Mouse (Mus musculus): ENCODE data around the gene Cdc14b. TPM values are rescaled to one million over a fixed set of nuclear protein-coding genes. Genes with fewer than 3 reads are reported as not detected.
A peak's percentile ranks its signal among the peaks of the same experiment; 100 is the strongest.

Cdc14b gene
- polyA plus RNA-seq, 1 experiment from 2014 or later = 1.5 TPM

GRCm38 (mm10) chr13:64312024-64312915 lies 37.2 kb upstream of the Cdc14b start, which contains the start of gene Aaed1:
Aaed1 (minus strand) TSS chr13:64312710.
- Histone ChIP-seq H3K27me3 (ENCODE audit: control insufficient read depth, insufficient read depth, low read depth, low read length) (no peaks in the 10 kb centered on the region), H3K4me1 (ENCODE audit: control insufficient read depth, insufficient read depth, low read length) (peaks cover 8% of the 10 kb centered on the region), H3K4me3 (ENCODE audit: low read depth, low read length) (peak within 1 kb of the TSS; percentile 61), H3K27ac (ENCODE audit: low read length) (peak within 1 kb of the TSS; percentile 87), H3K9ac (ENCODE audit: low read depth, low read length) (peak within 1 kb of the TSS; percentile 77), H3K36me3 (ENCODE audit: control insufficient read depth, insufficient read depth, low read length) (no peaks in the 10 kb centered on the region), H3K4me2 (ENCODE audit: low read length) (peak within 1 kb of the TSS; percentile 70), H3K9me3 (replicated peaks; ENCODE audit: control insufficient read depth, low read length, poor library complexity, severe bottlenecking) (no peaks in the 10 kb centered on the region)
- WGBS = under 1% methylated on average over 73 of the region's 74 CpGs
- peak; percentile 95 for ATAC-seq

- H3K27me3 ChIP-seq (ENCODE audit: control insufficient read depth, insufficient read depth, low read depth, low read length) = no peaks in the 10 kb centered on the region
- no peak overlapping the region; the same call in 1 of the 2 replicates for H3K4me3 ChIP-seq (ENCODE audit: low read depth, low read length)
- peaks cover 8% of the 10 kb centered on the region for H3K4me1 ChIP-seq (ENCODE audit: control insufficient read depth, insufficient read depth, low read length)
- 90% methylated on average over 1 of the region's 1 CpGs for WGBS
- H3K36me3 ChIP-seq (ENCODE audit: control insufficient read depth, insufficient read depth, low read length) = no peaks in the 10 kb centered on the region
- H3K9me3 ChIP-seq (replicated peaks; ENCODE audit: control insufficient read depth, low read length, poor library complexity, severe bottlenecking) = no peaks in the 10 kb centered on the region
- no peak overlapping the region; the same call in 1 of the 2 replicates for H3K9ac ChIP-seq (ENCODE audit: low read depth, low read length)
- H3K4me2 ChIP-seq (ENCODE audit: low read length) = peak overlapping the region; percentile 70
- ATAC-seq = no peak
- no peak overlapping the region for H3K27ac ChIP-seq (ENCODE audit: low read length)
Observed at GRCm38 (mm10) chr13:64311266-64311665, 36.2 kb upstream of the Cdc14b start.

GRCm38 (mm10) chr13:64310585-64310984 lies 35.5 kb upstream of the Cdc14b start:
- Histone ChIP-seq H3K4me3 (ENCODE audit: low read depth, low read length) (no peak overlapping the region), H3K4me2 (ENCODE audit: low read length) (no peak overlapping the region), H3K27me3 (ENCODE audit: control insufficient read depth, insufficient read depth, low read depth, low read length) (no peaks in the 10 kb centered on the region), H3K36me3 (ENCODE audit: control insufficient read depth, insufficient read depth, low read length) (no peaks in the 10 kb centered on the region), H3K4me1 (ENCODE audit: control insufficient read depth, insufficient read depth, low read length) (peaks cover 7% of the 10 kb centered on the region), H3K9ac (ENCODE audit: low read depth, low read length) (no peak overlapping the region), H3K27ac (ENCODE audit: low read length) (no peak overlapping the region), H3K9me3 (replicated peaks; ENCODE audit: control insufficient read depth, low read length, poor library complexity, severe bottlenecking) (no peaks in the 10 kb centered on the region)
- no peak for ATAC-seq
- WGBS = 87% methylated on average over 6 of the region's 6 CpGs

DNA sequence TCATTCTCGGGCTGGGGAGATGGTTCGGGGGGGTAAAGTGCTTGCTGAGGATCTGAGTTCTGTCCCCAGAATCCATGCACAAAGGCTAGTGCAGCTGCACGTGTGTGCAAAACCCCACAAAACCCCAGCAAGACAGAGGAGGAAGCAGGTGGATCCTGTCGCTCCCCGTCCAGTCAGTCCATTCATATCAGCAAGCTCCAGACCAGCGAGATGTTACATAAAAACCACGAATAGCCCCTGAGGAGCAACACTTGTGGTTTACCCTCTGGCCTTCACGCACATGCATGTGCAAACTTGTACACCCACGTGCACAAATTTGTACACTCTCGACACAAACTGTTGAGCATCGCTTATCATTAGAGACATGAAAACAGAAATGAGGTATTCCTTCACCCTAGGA lies 34.8 kb upstream of the Cdc14b start:
- H3K4me2 ChIP-seq (ENCODE audit: low read length) = no peak overlapping the region
- H3K9ac ChIP-seq (ENCODE audit: low read depth, low read length) = no peak overlapping the region
- WGBS = 84% methylated on average over 11 of the region's 11 CpGs
- peaks cover 6% of the 10 kb centered on the region for H3K4me1 ChIP-seq (ENCODE audit: control insufficient read depth, insufficient read depth, low read length)
- H3K4me3 ChIP-seq (ENCODE audit: low read depth, low read length) = no peak overlapping the region
- no peaks in the 10 kb centered on the region for H3K9me3 ChIP-seq (replicated peaks; ENCODE audit: control insufficient read depth, low read length, poor library complexity, severe bottlenecking)
- no peaks in the 10 kb centered on the region for H3K36me3 ChIP-seq (ENCODE audit: control insufficient read depth, insufficient read depth, low read length)
- no peak overlapping the region for H3K27ac ChIP-seq (ENCODE audit: low read length)
- no peak for ATAC-seq
- H3K27me3 ChIP-seq (ENCODE audit: control insufficient read depth, insufficient read depth, low read depth, low read length) = no peaks in the 10 kb centered on the region

- Histone ChIP-seq H3K27me3 (ENCODE audit: control insufficient read depth, insufficient read depth, low read depth, low read length) (no peaks in the 10 kb centered on the region), H3K4me1 (ENCODE audit: control insufficient read depth, insufficient read depth, low read length) (peaks cover 6% of the 10 kb centered on the region), H3K9me3 (replicated peaks; ENCODE audit: control insufficient read depth, low read length, poor library complexity, severe bottlenecking) (no peaks in the 10 kb centered on the region), H3K4me2 (ENCODE audit: low read length) (no peak overlapping the region), H3K36me3 (ENCODE audit: control insufficient read depth, insufficient read depth, low read length) (no peaks in the 10 kb centered on the region), H3K4me3 (ENCODE audit: low read depth, low read length) (no peak overlapping the region), H3K9ac (ENCODE audit: low read depth, low read length) (no peak overlapping the region), H3K27ac (ENCODE audit: low read length) (no peak overlapping the region)
- no peak for ATAC-seq
- 66% methylated on average over 5 of the region's 5 CpGs for whole genome bisulfite sequencing
Observed at GRCm38 (mm10) chr13:64309036-64309435, 33.9 kb upstream of the Cdc14b start.

GRCm38 (mm10) chr13:64307508-64307907 lies 32.4 kb upstream of the Cdc14b start:
- no peak overlapping the region for H3K27ac ChIP-seq (ENCODE audit: low read length)
- H3K9me3 ChIP-seq (replicated peaks; ENCODE audit: control insufficient read depth, low read length, poor library complexity, severe bottlenecking) = no peaks in the 10 kb centered on the region

DNA sequence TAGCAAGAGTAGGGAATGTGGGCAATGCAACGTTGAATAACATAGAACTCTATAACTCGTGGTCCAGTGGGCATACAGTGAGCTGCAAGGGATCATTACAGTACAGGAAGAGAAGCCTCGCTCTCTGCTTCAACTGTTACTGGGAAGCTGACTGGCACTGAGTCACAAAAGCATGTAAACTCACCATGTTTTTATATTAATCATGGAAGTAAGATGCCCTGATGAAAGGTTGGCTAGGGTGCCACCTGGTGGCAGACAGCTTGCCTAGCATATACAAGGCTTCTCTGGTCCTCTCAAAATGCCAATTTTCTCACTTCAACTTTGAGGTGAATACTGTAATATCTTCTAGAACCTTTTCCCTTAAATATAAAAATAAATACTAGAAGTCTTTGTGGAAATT lies 31.0 kb upstream of the Cdc14b start:
- no peaks in the 10 kb centered on the region for H3K27me3 ChIP-seq (ENCODE audit: control insufficient read depth, insufficient read depth, low read depth, low read length)
- ATAC-seq = peak; percentile 56; the same call in 1 of the 2 replicates
- no peak overlapping the region for H3K4me2 ChIP-seq (ENCODE audit: low read length)
- no peak overlapping the region for H3K27ac ChIP-seq (ENCODE audit: low read length)
- H3K9me3 ChIP-seq (replicated peaks; ENCODE audit: control insufficient read depth, low read length, poor library complexity, severe bottlenecking) = no peaks in the 10 kb centered on the region
- no peak overlapping the region for H3K9ac ChIP-seq (ENCODE audit: low read depth, low read length)
- H3K4me1 ChIP-seq (ENCODE audit: control insufficient read depth, insufficient read depth, low read length) = no peaks in the 10 kb centered on the region
- whole genome bisulfite sequencing = 70% methylated on average over 3 of the region's 3 CpGs
- no peaks in the 10 kb centered on the region for H3K36me3 ChIP-seq (ENCODE audit: control insufficient read depth, insufficient read depth, low read length)
- H3K4me3 ChIP-seq (ENCODE audit: low read depth, low read length) = no peak overlapping the region

More at GRCm38 (mm10) chr13:64307508-64307907, 32.4 kb upstream of the Cdc14b start:
- H3K4me1 ChIP-seq (ENCODE audit: control insufficient read depth, insufficient read depth, low read length) = peaks cover 6% of the 10 kb centered on the region
- no peaks in the 10 kb centered on the region for H3K27me3 ChIP-seq (ENCODE audit: control insufficient read depth, insufficient read depth, low read depth, low read length)
- WGBS = 87% methylated on average over 5 of the region's 5 CpGs
- no peaks in the 10 kb centered on the region for H3K36me3 ChIP-seq (ENCODE audit: control insufficient read depth, insufficient read depth, low read length)
- H3K4me2 ChIP-seq (ENCODE audit: low read length) = no peak overlapping the region
- no peak overlapping the region for H3K9ac ChIP-seq (ENCODE audit: low read depth, low read length)
- H3K4me3 ChIP-seq (ENCODE audit: low read depth, low read length) = no peak overlapping the region
- ATAC-seq = no peak

GRCm38 (mm10) chr13:64299069-64299468 lies 24.0 kb upstream of the Cdc14b start:
- no peaks in the 10 kb centered on the region for H3K9me3 ChIP-seq (replicated peaks; ENCODE audit: control insufficient read depth, low read length, poor library complexity, severe bottlenecking)
- no peak overlapping the region for H3K9ac ChIP-seq (ENCODE audit: low read depth, low read length)
- H3K4me2 ChIP-seq (ENCODE audit: low read length) = no peak overlapping the region
- no peak overlapping the region for H3K27ac ChIP-seq (ENCODE audit: low read length)
- H3K36me3 ChIP-seq (ENCODE audit: control insufficient read depth, insufficient read depth, low read length) = no peaks in the 10 kb centered on the region
- 82% methylated on average over 1 of the region's 1 CpGs for WGBS
- H3K4me1 ChIP-seq (ENCODE audit: control insufficient read depth, insufficient read depth, low read length) = no peaks in the 10 kb centered on the region
- ATAC-seq = no peak
- no peaks in the 10 kb centered on the region for H3K27me3 ChIP-seq (ENCODE audit: control insufficient read depth, insufficient read depth, low read depth, low read length)
- H3K4me3 ChIP-seq (ENCODE audit: low read depth, low read length) = no peak overlapping the region

DNA sequence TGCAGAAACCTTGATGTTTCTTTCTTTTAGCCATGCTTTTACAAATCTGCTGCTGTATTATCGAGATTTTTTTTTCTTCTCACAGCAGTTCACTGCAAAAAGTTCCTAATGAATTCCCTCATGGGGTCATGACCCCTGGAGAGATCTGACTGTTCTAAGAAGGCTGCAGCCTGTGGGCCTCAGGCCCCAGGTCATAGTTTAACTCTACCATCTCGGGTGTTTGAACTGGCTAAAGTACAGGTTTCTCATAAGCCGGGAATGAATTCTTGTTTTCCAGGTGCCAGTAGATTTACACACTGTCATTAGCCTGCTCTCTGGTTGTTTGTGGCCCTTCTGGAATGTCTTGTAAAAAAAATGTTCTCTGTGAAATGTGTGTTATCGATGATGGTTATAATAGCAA lies 11.7 kb upstream of the Cdc14b start:
- WGBS = 47% methylated on average over 4 of the region's 4 CpGs
- H3K9ac ChIP-seq (ENCODE audit: low read depth, low read length) = no peak overlapping the region
- H3K27ac ChIP-seq (ENCODE audit: low read length) = no peak overlapping the region
- H3K9me3 ChIP-seq (replicated peaks; ENCODE audit: control insufficient read depth, low read length, poor library complexity, severe bottlenecking) = no peaks in the 10 kb centered on the region; the same call in 1 of the 2 replicates
- no peak for ATAC-seq
- no peak overlapping the region for H3K4me3 ChIP-seq (ENCODE audit: low read depth, low read length)
- H3K4me1 ChIP-seq (ENCODE audit: control insufficient read depth, insufficient read depth, low read length) = no peaks in the 10 kb centered on the region
- H3K36me3 ChIP-seq (ENCODE audit: control insufficient read depth, insufficient read depth, low read length) = no peaks in the 10 kb centered on the region
- H3K4me2 ChIP-seq (ENCODE audit: low read length) = no peak overlapping the region
- no peaks in the 10 kb centered on the region for H3K27me3 ChIP-seq (ENCODE audit: control insufficient read depth, insufficient read depth, low read depth, low read length)
